Mouse (Mus musculus) spleen, adult 2 months (tissue): ENCODE measurements around the gene Tldc2.

Experiments
- CTCF ChIP-seq: fragments of 200-500 bp; IDR thresholded peaks from 2 replicates; pipeline ENCODE4 v1.5.1; 2011; ENCODE audit warnings: mild to moderate bottlenecking, inconsistent platforms; ENCODE audit not compliant: insufficient read depth, insufficient read length, insufficient replicate concordance; ENCODE audit errors: extremely low read depth
- POLR2A ChIP-seq: fragments of 200-500 bp; IDR thresholded peaks from 2 replicates; pipeline ENCODE4 v1.6.1; 2011; ENCODE audit warnings: low read depth, low read length, inconsistent platforms

- TF ChIP-seq POLR2A (no peak), CTCF (no peak)
Measured at GRCm38 (mm10) chr2:157132686-157133540, 46.1 kb downstream of the Tldc2 start.
